Mouse (Mus musculus): ENCODE measurements around the gene Pcnx. TPM values are rescaled to one million over a fixed set of nuclear protein-coding genes. Genes with fewer than 3 reads are reported as not detected.

The Pcnx gene
- polyA plus RNA-seq, 1 experiment from 2014 or later: 2.3 TPM

DNA sequence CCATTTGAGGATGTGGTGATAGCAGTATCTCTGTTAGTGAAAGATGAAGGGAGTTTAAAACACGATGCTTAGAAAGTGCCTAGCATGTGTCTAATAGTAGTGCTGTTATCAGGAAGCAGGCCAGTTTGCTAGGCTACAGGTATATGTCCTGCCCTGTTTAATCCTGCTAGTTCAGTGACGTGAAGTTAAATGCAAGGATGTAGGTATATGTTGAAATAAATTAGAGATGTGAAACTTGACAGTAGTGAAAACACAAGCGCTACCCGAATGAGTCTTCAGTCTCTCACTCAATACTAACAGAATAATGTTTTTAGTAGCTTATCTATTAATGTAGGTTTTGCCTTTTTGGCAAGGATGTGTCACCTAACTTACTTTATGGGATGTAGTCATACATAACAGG lies 62.0 kb downstream of the Pcnx start:
- Histone ChIP-seq H3K4me2 (ENCODE audit: low read depth, low read length) (no peak overlapping the region), H3K4me3 (ENCODE audit: low read depth, low read length) (no peak overlapping the region), H3K9ac (ENCODE audit: low read depth, low read length) (no peak overlapping the region), H3K9me3 (replicated peaks; ENCODE audit: control insufficient read depth, low read length) (no peaks in the 10 kb centered on the region), H3K36me3 (ENCODE audit: control insufficient read depth, insufficient read depth) (no peaks in the 10 kb centered on the region), H3K4me1 (ENCODE audit: control insufficient read depth, low read depth, low read length) (no peaks in the 10 kb centered on the region), H3K27me3 (ENCODE audit: control insufficient read depth, insufficient read depth, low read depth, low read length) (no peaks in the 10 kb centered on the region), H3K27ac (ENCODE audit: low read length) (no peak overlapping the region)
- WGBS (ENCODE audit: insufficient replicate concordance): 73% methylated on average over 4 of the region's 4 CpGs
- no peak for ATAC-seq (ENCODE audit: low read depth)

DNA sequence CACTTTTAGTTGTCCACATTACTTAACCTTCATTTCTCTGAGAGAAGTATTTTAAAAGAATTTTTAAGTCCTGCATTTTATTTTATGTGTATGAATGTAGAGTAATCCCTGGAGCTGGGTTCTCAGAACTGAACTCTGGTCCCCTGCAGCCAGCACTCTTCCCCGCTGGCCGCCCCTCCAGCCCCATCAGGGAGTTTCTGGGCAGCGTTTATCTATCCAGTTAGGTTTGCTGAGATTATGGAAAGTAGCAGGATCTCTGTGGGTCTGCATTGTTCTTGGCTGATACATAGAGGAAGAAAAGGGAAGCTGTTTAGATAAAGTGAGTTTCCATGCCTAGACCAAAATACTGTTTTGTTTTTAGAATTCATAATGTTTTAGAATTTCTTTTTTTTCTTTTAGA lies 63.0 kb downstream of the Pcnx start:
- H3K9me3 ChIP-seq (replicated peaks; ENCODE audit: control insufficient read depth, low read length): no peaks in the 10 kb centered on the region
- no peak overlapping the region for H3K4me2 ChIP-seq (ENCODE audit: low read depth, low read length)
- H3K4me3 ChIP-seq (ENCODE audit: low read depth, low read length): no peak overlapping the region
- no peaks in the 10 kb centered on the region for H3K27me3 ChIP-seq (ENCODE audit: control insufficient read depth, insufficient read depth, low read depth, low read length)
- no peaks in the 10 kb centered on the region for H3K36me3 ChIP-seq (ENCODE audit: control insufficient read depth, insufficient read depth)
- whole genome bisulfite sequencing (ENCODE audit: insufficient replicate concordance): 45% methylated on average over 3 of the region's 3 CpGs
- no peaks in the 10 kb centered on the region for H3K4me1 ChIP-seq (ENCODE audit: control insufficient read depth, low read depth, low read length)
- no peak for ATAC-seq (ENCODE audit: low read depth)
- H3K9ac ChIP-seq (ENCODE audit: low read depth, low read length): no peak overlapping the region
- no peak overlapping the region for H3K27ac ChIP-seq (ENCODE audit: low read length)

DNA sequence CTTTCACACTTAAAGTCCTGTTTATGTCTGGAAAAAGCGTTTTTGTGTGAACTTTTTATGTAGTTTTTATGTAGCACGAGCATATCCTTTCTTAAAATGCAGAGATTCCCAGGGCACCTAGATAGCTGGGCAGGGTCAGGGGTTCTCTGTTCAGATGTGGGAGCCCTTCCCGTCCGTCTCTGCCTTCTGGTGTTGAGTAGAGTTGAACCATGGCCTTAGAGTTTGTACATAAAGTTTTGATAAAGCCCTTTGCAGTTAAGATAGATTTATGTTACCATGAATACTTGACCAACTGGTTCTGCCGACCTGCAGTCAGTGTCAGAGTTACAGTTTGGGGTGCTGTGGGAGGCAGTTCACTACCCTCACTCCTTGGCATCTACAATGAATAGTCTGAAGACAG lies 67.3 kb downstream of the Pcnx start:
- H3K27me3 ChIP-seq (ENCODE audit: control insufficient read depth, insufficient read depth, low read depth, low read length): no peaks in the 10 kb centered on the region
- H3K4me2 ChIP-seq (ENCODE audit: low read depth, low read length): no peak overlapping the region
- no peak for ATAC-seq (ENCODE audit: low read depth)
- H3K9ac ChIP-seq (ENCODE audit: low read depth, low read length): no peak overlapping the region
- no peak overlapping the region for H3K27ac ChIP-seq (ENCODE audit: low read length)
- 55% methylated on average over 5 of the region's 5 CpGs for WGBS (ENCODE audit: insufficient replicate concordance)
- H3K9me3 ChIP-seq (replicated peaks; ENCODE audit: control insufficient read depth, low read length): no peaks in the 10 kb centered on the region
- H3K4me1 ChIP-seq (ENCODE audit: control insufficient read depth, low read depth, low read length): no peaks in the 10 kb centered on the region; the same call in 1 of the 2 replicates
- H3K4me3 ChIP-seq (ENCODE audit: low read depth, low read length): no peak overlapping the region
- H3K36me3 ChIP-seq (ENCODE audit: control insufficient read depth, insufficient read depth): no peaks in the 10 kb centered on the region

- Histone ChIP-seq H3K4me2 (ENCODE audit: low read depth, low read length) (no peak overlapping the region), H3K27ac (ENCODE audit: low read length) (no peak overlapping the region)
These were observed 68.0 kb downstream of the Pcnx start for GRCm38 (mm10) chr12:81927643-81928381.

GRCm38 (mm10) chr12:81928382-81928770 lies 68.6 kb downstream of the Pcnx start:
- H3K27ac ChIP-seq (ENCODE audit: low read length): no peak overlapping the region
- WGBS (ENCODE audit: insufficient replicate concordance): 68% methylated on average over 6 of the region's 6 CpGs
- H3K36me3 ChIP-seq (ENCODE audit: control insufficient read depth, insufficient read depth): no peaks in the 10 kb centered on the region
- no peak overlapping the region for H3K9ac ChIP-seq (ENCODE audit: low read depth, low read length)
- H3K4me1 ChIP-seq (ENCODE audit: control insufficient read depth, low read depth, low read length): no peaks in the 10 kb centered on the region; the same call in 1 of the 2 replicates
- no peaks in the 10 kb centered on the region for H3K9me3 ChIP-seq (replicated peaks; ENCODE audit: control insufficient read depth, low read length)
- ATAC-seq (ENCODE audit: low read depth): no peak
- no peak overlapping the region for H3K4me2 ChIP-seq (ENCODE audit: low read depth, low read length)
- H3K27me3 ChIP-seq (ENCODE audit: control insufficient read depth, insufficient read depth, low read depth, low read length): no peaks in the 10 kb centered on the region
- no peak overlapping the region for H3K4me3 ChIP-seq (ENCODE audit: low read depth, low read length)

More at GRCm38 (mm10) chr12:81927643-81928381, 68.0 kb downstream of the Pcnx start:
- H3K27me3 ChIP-seq (ENCODE audit: control insufficient read depth, insufficient read depth, low read depth, low read length): no peaks in the 10 kb centered on the region
- no peaks in the 10 kb centered on the region; the same call in 1 of the 2 replicates for H3K4me1 ChIP-seq (ENCODE audit: control insufficient read depth, low read depth, low read length)
- WGBS (ENCODE audit: insufficient replicate concordance): 61% methylated on average over 19 of the region's 19 CpGs
- ATAC-seq (ENCODE audit: low read depth): no peak
- no peak overlapping the region for H3K9ac ChIP-seq (ENCODE audit: low read depth, low read length)
- no peaks in the 10 kb centered on the region for H3K36me3 ChIP-seq (ENCODE audit: control insufficient read depth, insufficient read depth)
- no peaks in the 10 kb centered on the region for H3K9me3 ChIP-seq (replicated peaks; ENCODE audit: control insufficient read depth, low read length)
- no peak overlapping the region for H3K4me3 ChIP-seq (ENCODE audit: low read depth, low read length)

DNA sequence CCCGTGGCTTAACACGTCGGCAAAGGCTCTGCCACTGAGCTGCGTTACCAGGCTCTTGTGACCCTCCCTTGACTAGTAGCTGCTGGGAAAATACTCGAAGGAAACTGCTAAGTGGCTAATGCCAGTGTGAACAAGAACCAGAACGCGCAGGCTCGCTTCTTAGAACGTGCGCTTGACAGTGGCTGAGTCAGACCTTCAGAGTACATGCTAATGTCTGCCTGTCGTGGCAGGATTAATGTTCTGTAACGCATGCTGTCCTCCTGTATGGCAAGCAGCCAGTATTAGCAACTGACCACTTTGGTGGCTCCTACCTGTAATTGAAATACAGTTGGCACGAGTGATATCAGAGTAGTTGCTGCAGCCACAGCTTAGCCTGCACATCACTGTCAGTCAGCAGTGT lies 72.2 kb downstream of the Pcnx start:
- Histone ChIP-seq H3K27me3 (ENCODE audit: control insufficient read depth, insufficient read depth, low read depth, low read length) (no peaks in the 10 kb centered on the region), H3K9ac (ENCODE audit: low read depth, low read length) (no peak overlapping the region), H3K4me1 (ENCODE audit: control insufficient read depth, low read depth, low read length) (no peaks in the 10 kb centered on the region; the same call in 1 of the 2 replicates), H3K27ac (ENCODE audit: low read length) (no peak overlapping the region), H3K4me2 (ENCODE audit: low read depth, low read length) (no peak overlapping the region), H3K4me3 (ENCODE audit: low read depth, low read length) (no peak overlapping the region), H3K9me3 (replicated peaks; ENCODE audit: control insufficient read depth, low read length) (no peaks in the 10 kb centered on the region), H3K36me3 (ENCODE audit: control insufficient read depth, insufficient read depth) (no peaks in the 10 kb centered on the region)
- ATAC-seq (ENCODE audit: low read depth): no peak
- WGBS (ENCODE audit: insufficient replicate concordance): 76% methylated on average over 13 of the region's 13 CpGs

- no peaks in the 10 kb centered on the region for H3K9me3 ChIP-seq (replicated peaks; ENCODE audit: control insufficient read depth, low read length)
- H3K36me3 ChIP-seq (ENCODE audit: control insufficient read depth, insufficient read depth): no peaks in the 10 kb centered on the region
- H3K4me1 ChIP-seq (ENCODE audit: control insufficient read depth, low read depth, low read length): no peaks in the 10 kb centered on the region
- no peak for ATAC-seq (ENCODE audit: low read depth)
- H3K27me3 ChIP-seq (ENCODE audit: control insufficient read depth, insufficient read depth, low read depth, low read length): no peaks in the 10 kb centered on the region
- WGBS (ENCODE audit: insufficient replicate concordance): 55% methylated on average over 5 of the region's 5 CpGs
- H3K27ac ChIP-seq (ENCODE audit: low read length): no peak overlapping the region
- H3K4me2 ChIP-seq (ENCODE audit: low read depth, low read length): no peak overlapping the region
- H3K4me3 ChIP-seq (ENCODE audit: low read depth, low read length): no peak overlapping the region
- H3K9ac ChIP-seq (ENCODE audit: low read depth, low read length): no peak overlapping the region
These were observed 73.6 kb downstream of the Pcnx start for GRCm38 (mm10) chr12:81933430-81933829.

GRCm38 (mm10) chr12:81934510-81934909 lies 74.7 kb downstream of the Pcnx start:
- no peaks in the 10 kb centered on the region for H3K9me3 ChIP-seq (replicated peaks; ENCODE audit: control insufficient read depth, low read length)
- H3K4me3 ChIP-seq (ENCODE audit: low read depth, low read length): no peak overlapping the region
- ATAC-seq (ENCODE audit: low read depth): no peak
- H3K27ac ChIP-seq (ENCODE audit: low read length): no peak overlapping the region
- WGBS (ENCODE audit: insufficient replicate concordance): 55% methylated on average over 5 of the region's 5 CpGs
- no peak overlapping the region for H3K9ac ChIP-seq (ENCODE audit: low read depth, low read length)
- no peak overlapping the region for H3K4me2 ChIP-seq (ENCODE audit: low read depth, low read length)
- no peaks in the 10 kb centered on the region for H3K4me1 ChIP-seq (ENCODE audit: control insufficient read depth, low read depth, low read length)
- H3K27me3 ChIP-seq (ENCODE audit: control insufficient read depth, insufficient read depth, low read depth, low read length): no peaks in the 10 kb centered on the region
- H3K36me3 ChIP-seq (ENCODE audit: control insufficient read depth, insufficient read depth): no peaks in the 10 kb centered on the region

GRCm38 (mm10) chr12:81936066-81936465 lies 76.2 kb downstream of the Pcnx start:
- no peak for ATAC-seq (ENCODE audit: low read depth)
- 62% methylated on average over 4 of the region's 4 CpGs for WGBS (ENCODE audit: insufficient replicate concordance)
- no peaks in the 10 kb centered on the region for H3K9me3 ChIP-seq (replicated peaks; ENCODE audit: control insufficient read depth, low read length)

More at GRCm38 (mm10) chr12:81936066-81936465, 76.2 kb downstream of the Pcnx start:
- no peaks in the 10 kb centered on the region for H3K36me3 ChIP-seq (ENCODE audit: control insufficient read depth, insufficient read depth)
- no peaks in the 10 kb centered on the region for H3K4me1 ChIP-seq (ENCODE audit: control insufficient read depth, low read depth, low read length)
- H3K9ac ChIP-seq (ENCODE audit: low read depth, low read length): no peak overlapping the region
- H3K4me2 ChIP-seq (ENCODE audit: low read depth, low read length): no peak overlapping the region
- no peaks in the 10 kb centered on the region for H3K27me3 ChIP-seq (ENCODE audit: control insufficient read depth, insufficient read depth, low read depth, low read length)
- H3K27ac ChIP-seq (ENCODE audit: low read length): no peak overlapping the region
- no peak overlapping the region for H3K4me3 ChIP-seq (ENCODE audit: low read depth, low read length)
